Mouse (Mus musculus): ENCODE measurements around the gene Nexn.
A peak's percentile ranks its signal among the peaks of the same experiment; 100 is the strongest.

The Nexn gene

DNA sequence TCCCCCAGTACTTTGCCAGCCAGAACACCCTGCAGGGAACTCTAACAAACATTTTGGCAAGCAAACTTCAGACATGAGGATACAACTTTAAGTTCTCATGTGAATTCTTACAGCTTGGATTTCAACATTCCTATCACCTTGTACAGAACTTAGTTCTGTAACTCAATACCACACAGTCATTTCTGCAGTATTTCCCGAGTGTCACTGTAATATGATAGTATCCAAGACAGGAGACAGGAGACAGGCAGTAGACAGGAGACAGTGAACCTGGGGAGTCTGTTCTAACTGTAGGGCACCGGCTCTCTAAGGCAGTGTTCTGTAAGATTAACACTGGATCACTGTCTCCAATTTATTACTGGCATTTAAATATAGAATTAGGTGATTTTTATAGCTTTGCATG, 12.3 kb upstream of the Nexn start:
- no peak for DNase-seq (ENCODE audit: low spot score)

DNA sequence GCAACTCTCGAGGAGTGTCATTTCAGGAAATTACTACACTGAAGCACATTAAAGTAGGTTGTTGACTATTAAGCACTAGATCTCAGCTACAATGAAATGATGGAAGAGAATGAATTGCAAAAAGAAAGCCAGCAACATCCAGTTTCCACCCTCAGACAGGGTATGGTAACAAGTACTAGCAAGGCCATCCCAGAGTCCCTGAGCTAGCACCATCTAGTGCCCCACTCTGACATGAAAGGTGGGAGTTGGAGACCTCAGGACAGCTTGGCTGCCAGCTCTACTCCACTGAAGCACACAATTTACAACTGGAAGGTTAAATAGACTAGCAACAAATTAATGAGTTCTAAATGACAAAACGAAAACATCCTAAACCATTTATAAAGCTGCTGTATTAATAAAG, 11.8 kb upstream of the Nexn start:
- DNase-seq (ENCODE audit: low spot score) = no peak

DNA sequence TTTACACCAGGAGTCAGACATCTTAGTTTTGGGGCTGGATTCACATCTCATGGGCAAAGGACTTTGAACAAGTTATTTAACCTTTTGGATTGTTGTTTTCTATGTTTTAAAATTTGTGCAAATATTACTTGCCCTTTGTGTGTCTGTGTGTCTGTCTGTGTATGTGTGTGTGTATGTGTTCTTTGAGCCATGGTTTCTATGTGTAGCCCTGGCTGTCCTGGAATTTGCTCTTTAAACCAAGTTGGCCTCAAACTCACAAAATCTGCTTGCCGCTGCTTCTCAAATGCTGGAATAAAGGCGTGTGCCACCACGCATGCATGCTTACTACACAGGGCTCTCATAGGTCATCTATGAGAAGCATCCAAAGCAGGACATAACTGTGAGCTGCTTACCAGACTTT, 10.8 kb upstream of the Nexn start:
- DNase-seq (ENCODE audit: low spot score) = no peak

DNA sequence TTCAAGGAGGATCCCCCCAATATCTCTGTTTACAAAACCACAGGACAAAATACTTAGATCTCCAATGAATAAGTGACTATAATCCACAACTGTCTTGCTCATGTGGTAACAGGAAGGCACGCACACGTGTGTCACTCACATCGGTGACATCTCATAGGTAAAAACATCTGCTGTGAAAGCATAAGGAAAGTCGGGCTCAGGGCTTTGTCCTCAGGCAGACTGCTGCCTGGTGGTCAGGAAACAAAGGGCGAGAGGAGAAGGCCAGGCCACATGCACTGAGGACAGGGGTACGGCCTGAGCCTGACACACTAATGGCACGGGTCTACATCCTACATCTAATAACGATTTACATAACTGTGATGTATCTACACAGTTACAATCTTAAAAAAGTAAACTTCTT, 8.9 kb upstream of the Nexn start:
- DNase-seq (ENCODE audit: low spot score) = no peak

DNA sequence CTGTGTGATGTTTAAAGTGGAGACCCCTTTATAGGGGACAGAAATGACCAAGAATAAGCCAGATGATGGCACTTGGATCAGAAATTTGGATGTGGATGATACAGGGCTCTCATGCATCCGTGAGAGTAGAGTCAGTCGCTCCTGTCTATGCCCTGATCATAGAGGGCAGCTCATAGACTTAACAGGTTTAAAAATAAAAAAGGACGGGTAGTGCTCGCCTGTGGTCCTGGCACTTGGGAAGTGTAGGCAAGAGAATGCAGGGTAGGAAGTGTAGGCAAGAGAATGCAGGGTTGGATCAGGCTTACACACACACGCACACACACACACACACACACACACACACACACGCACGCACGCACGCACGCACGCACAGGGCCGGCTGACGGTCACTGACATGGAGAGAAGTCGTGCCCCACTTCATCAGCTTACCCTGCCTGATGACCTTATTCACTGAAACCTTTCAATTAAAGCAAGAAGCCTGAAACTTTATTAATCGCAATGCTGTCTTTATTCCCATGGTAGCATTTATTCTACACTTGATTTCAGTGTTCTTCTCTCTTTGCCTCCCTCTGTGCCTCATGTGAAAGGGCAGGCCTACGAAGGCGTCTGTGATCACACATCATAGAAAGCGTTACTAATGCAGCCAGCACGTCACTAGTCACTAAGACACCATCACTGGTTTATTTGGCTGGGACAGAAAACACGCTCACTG, 7.0 kb upstream of the Nexn start:
- DNase-seq (ENCODE audit: low spot score) = no peak

DNA sequence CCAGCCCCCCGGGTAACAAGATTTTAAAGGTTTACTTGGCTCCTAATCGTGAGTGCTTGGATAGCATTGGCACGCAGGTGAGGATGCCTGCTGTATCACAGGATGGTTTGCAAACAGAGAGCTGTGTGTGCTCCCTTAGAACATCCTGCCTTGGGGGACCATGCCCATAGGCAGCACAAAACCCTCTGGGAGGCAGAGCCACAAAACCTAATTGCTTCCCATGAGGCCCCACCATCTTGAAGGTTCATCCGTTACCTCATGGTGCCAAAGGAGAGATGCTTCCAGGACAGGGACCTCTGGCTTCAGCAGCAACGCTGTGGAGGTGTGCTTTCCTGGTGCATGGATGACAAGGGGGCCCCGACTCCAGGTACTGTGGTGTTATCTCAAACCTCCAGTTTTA, 5.7 kb upstream of the Nexn start:
- DNase-seq (ENCODE audit: low spot score) = no peak

DNA sequence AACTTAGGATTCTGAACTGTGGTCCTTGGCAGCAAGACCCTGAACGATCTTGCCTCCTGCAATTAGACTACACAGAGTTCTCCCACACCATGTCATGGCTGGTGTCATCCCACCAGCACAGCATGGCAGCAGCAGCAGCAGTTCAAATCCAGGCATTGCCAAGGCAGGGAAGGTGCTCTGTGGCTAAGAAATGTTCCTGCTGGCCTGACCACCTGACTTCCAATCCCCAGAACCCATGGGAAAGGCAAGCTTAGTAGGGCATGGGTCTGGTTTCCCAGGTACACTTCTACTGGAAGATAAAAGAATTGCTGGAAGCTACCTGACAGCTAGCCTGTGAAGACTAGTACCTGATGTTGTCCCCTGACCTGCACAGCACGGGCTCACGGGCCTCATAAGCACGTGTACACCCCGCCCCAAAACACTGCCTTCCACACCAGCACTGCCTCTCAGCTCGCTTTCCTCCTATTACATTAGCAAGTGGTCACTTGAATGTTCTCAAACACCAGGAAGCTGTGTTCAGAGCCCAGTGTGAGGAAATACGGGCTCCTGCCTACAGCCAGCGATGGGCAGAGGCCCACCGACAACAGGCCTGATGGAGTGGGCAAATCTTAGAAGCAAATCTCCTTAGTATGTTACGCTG, 5.0 kb upstream of the Nexn start:
- DNase-seq (ENCODE audit: low spot score) = no peak

DNA sequence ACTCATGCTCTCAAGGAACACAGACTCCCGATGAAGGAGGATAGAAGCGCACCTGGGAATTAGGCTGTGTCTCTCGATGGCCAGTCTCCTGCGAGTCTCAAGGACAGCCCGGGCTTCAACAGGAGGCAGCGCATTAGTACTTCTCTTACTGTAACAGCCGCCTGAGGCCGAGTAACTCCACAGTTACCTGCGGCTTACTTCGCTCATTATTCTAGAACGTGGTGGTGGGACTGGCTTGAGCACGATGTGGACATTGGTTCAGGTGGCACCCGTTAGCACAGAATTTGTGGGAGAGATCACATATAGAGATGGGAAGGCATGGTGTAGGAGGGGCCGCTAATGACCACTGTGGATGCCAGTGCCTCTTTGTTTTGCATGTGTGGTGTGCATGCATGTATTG, 1.9 kb upstream of the Nexn start:
- DNase-seq (ENCODE audit: low spot score) = no peak

DNA sequence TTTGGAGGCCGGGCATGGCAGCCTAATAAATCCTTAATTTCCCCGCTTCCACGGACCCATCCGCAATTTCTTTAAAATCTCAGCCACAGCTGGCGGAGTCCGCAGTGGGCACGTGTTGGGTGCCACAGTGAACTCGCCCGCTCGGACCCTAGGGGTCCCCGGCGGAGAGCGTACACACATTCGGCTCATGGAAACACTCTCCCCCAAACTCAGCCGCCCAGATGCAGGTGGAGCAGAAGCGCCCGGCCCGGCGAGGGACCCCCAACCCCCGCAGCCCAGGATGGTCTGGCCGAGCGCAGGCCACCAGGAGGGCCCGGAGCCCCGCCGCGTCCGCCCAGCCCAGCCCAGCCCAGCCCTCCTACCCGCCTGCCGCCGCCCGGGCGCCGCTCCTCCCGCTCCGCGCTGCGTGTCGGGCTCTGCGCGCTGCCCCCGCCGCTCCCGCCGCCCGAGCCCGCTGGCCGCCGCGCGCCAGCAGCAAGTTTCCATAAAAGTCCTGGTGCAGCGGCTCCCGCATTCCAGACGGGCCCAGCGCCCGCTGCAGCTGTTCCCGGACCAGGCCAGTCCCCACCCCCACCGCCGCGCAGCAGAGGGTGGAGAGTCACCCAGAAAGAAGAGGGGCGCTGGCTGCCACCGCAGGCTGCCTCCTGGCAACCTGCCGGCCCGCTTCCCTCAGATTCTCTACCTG, 657 bp downstream of the Nexn start:
- peak; percentile 61 for DNase-seq (ENCODE audit: low spot score)

DNA sequence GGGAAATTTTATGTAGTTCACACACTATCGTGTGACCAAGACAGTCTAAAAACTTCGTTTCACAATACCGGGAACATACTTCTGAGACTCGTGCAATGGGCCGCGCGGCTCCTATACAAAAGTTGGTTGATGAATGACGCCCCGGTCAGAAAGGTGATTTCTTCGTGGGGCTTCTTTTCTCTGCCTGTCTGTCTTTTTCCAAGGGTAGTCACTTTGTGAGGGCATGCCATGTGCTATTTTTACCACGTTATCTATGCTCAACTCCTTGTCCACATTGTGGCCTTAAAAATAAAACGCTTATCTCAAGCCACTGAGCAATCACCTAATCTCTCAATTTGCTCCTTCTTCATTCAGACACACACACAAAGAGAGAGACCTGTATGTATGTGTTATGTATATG, 1.3 kb downstream of the Nexn start:
- no peak for DNase-seq (ENCODE audit: low spot score)

DNA sequence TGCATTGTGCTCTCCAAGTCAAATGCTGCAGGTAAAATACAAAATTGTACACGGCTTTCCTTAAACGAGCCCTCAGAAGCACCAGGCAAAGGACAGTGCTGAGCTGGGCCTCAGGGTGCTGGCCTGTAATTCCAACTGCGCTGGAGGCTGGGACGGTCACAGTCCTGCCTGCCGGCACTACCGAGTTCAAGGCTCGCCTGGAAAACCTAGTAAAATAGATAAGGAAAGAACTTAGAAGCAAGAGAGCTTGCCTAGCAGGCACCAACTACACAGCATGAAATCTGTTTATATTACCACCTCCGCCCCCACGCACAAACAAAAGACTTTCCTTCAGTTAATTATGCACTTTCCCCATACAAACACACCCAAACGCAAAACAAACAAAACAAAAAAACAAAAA, 1.8 kb downstream of the Nexn start:
- DNase-seq (ENCODE audit: low spot score) = no peak

DNA sequence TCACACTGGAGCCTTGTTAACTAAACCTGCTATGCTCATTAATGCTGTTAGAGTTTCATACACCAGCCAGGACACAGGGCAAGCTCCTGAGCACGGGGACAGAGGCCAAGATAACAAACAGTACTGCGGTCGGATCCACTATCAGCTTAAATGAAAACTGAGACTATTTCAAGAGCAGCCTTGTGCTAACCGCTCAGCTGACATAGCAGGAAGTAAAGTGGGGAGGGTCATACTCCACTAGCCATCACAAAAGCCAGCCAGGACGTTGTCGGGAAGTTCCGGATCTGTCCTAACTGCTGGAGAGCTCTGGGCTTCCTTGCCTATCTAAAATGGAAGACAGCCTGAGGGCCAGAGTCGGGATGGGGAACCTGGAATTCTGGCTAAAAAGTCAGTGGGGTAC, 4.2 kb downstream of the Nexn start:
- no peak for DNase-seq (ENCODE audit: low spot score)

DNA sequence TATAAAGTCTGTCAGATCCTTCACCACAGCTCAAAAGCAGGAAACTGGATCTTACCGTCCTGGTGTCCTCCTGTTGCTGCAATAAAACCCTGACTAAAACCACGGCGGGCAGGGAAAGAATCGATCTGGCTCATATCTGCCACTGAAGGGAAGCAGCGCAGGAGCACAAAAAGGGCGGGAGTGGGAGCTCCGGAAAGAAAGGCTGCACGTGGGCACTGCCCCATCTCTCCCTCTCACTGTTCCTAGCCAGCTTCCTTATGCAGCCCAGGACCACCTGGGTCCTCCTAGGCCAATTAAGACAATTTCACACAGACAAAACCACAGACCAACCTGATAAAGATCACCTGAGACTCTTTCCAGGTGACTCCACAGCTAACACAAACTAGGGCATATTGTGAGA, 4.7 kb downstream of the Nexn start:
- DNase-seq (ENCODE audit: low spot score) = no peak

DNA sequence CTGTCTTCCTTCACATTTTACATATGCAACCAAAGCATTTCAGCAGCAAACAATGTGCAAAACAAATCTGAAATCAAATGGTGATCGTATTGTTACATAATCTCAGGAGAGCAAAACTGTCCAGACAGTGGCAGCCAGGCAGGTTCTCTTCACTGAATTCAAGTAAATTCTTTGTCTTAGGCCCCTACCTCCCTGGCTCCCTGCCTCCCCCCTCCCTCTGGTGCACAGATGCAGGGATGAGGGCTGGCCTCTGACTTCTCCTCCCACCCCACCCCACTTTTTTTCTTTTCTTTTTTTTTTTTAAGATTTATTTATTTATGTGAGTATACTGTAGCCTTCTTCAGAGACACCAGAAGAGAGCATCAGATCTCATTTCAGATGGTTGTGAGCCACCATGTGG, 5.8 kb downstream of the Nexn start:
- no peak for DNase-seq (ENCODE audit: low spot score)

DNA sequence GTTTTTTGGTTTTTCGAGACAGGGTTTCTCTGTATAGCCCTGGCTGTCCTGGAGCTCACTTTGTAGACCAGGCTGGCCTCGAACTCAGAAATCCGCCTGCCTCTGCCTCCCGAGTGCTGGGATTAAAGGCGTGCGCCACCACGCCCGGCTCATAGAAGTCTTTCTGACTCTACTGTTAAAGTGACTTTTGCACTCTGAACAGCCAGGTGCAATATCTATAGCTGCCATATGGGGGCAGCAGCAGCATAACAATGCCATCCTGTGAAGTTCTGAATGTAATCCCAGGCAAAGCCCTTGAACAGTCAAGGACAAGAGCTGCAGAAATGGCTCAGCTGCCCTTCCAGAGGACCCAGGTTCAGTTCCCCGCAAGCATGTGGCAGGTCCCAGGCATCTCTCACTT, 6.7 kb downstream of the Nexn start:
- peak; percentile 52 for DNase-seq (ENCODE audit: low spot score)

DNA sequence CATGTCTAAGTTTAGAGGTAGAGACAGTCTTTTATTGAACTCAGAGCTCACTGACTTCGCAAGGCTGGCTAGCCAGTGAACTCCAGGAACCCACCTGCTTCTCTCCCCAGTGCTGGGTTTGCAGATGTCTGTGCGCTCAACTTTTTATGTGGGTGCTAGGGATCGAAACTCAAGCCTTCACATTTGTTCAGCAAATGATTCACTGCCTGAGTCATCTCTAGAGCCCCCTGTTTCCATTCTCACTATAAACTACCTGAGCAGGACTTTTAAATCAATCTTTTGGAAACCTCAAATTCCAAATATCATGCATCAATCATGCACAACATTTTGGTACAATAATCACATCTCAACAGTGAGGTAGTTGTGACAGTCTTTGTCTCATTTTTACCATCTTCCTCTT, 8.6 kb downstream of the Nexn start:
- no peak for DNase-seq (ENCODE audit: low spot score)

DNA sequence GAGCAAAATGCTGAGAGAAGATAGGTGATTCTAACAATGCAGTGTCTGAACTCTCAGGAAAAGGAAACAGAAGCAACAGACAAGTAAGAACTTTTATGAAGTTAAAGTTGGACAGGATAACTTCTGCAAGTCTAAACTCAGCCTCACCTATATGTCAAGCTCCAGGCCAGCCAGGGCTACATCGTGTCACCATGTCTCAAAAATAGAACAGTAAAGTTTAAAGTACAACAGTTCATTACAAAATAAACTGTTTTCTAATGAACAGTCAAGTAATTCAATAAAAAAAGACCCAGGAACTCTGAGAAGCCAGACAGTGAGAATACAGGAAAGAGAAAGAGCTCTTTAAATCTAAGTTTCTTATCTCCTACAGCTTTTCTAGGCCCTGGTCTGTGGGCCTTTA, 15.7 kb downstream of the Nexn start:
- DNase-seq (ENCODE audit: low spot score) = no peak

DNA sequence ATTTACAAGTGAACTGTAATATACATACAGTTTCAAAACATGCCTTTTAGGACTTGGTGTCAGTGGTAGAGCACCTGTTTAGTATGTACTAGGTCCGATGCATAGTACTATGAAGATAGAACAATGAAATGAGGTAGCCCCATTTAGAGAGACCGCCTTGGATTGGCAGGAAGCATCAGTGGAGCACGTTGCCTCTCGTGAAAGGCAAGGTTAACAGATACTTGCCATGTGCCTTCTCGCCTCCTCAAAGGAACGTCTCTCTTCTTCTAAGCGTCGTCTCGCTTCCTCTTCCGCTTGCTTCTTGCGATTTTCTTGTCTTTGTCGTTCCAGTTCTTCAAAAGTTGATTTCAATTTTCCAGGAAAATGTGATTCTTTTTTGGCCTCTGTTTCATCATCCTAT, 18.4 kb downstream of the Nexn start:
- DNase-seq (ENCODE audit: low spot score) = no peak

DNA sequence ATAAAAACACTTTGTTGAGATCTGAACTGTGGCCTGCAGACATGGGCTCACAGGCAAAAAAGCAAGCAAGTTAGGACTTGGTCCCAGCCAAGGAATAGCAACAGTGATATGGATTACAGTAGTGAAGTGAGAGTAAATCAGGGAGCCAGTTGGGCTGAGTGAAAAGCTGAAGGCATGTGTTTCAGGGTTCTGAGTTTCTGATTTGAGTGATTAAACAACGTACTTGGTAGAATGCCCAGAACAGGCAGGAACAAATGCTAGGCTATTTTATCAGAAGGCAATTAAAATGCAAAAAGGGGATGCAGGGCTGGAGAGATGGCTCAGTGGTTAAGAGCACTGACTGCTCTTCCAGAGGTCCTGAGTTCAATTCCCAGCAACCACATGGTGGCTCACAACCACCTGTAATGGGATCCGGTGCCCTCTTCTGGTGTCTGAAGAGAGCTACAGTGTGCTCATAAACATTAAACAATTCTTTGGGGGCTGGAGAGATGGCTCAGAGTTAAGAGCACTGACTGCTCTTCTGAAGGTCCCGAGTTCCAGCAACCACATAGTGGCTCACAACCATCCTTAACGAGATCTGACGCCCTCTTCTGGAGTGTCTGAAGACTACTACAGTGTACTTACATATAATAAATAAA, 20.8 kb downstream of the Nexn start:
- no peak for DNase-seq (ENCODE audit: low spot score)

DNA sequence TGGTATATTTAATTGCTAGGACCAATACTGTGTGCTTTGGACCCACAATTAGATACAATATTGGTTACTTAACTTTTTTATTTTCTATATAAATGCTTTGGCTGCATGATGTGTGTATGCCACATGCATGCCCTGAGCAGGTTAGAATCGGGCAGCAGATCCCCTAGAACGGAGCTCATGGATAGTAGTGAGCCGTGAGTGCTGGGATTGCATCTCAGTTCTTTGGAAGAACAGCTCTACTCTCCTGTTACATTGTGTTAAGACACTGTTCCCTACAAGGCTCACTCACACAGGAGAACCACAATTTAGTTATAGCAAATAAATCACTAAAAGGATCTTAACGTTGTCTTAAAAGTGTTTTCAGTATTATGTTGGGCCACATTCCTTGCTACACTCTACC, 22.8 kb downstream of the Nexn start:
- DNase-seq (ENCODE audit: low spot score) = no peak

DNA sequence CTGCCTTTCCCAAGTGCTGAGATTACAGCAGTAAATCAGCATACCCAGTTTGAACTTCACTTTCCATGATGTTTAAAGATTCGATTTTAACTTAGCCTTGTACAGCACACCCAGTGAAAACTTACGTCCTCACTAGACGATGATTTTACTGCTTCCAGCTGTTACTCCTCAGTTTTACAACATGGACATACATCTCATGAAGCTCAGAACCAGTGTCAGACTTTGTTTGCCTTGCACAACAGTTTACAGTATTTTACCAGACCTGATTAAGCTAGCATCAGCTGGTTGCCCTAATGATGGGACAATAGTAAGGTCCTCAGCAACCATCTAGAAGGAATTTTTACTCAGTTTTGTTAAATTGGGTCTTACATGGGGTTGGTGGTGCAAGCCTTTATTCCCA, 25.1 kb downstream of the Nexn start:
- no peak for DNase-seq (ENCODE audit: low spot score)

DNA sequence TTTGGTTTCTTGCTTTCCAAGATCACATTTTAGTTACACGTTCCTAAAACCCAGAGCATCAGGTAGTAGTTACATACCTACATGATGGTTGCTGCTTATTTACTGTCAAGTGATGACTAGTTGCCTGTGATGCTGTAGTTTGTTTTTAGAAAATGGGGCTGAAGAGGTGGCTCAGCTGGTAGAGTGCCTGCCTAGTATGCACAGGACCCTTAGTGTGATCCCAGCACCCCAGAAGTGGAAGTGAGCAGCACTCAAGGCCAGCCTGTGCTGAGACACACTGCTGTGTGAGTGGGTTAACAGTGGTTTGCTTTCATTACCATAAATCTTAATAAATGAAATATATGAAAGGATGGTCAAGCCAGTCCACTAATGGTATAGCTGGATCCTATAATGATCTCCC, 26.6 kb downstream of the Nexn start:
- no peak for DNase-seq (ENCODE audit: low spot score)

DNA sequence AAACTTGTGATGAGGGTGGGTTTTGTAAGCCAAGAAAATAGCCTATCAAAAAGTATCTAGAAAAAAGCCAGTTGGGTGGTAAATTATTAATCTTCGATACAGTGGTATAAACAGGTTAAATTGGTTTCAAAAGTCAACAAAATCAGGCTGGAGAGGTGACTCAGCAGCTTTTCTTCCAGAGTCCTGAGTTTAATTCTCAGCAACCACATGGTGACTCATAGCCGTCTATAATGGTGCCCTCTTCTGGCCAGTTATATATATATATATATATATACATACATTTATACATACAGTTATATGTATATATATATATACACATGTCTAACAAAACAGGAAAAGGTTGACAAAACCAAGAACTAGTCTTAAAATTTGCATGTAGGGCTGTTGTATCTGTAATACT, 27.3 kb downstream of the Nexn start:
- no peak for DNase-seq (ENCODE audit: low spot score)
